Mouse (Mus musculus): ENCODE data around the gene Rundc3a.
"Not testable (repeated sequence)": the region's sequence is repeated elsewhere in the genome, so short reads cannot be mapped to it uniquely, and the experiment has no call there.

The Rundc3a gene

GRCm38 (mm10) chr11:102368347-102368746 is 24.9 kb upstream of the Rundc3a start:
- DNase-seq (ENCODE audit: low spot score): no peak

GRCm38 (mm10) chr11:102369263-102369662 is 23.9 kb upstream of the Rundc3a start:
- no peak for DNase-seq (ENCODE audit: low spot score)

GRCm38 (mm10) chr11:102370285-102370684 is 22.9 kb upstream of the Rundc3a start:
- no peak for DNase-seq (ENCODE audit: low spot score)

GRCm38 (mm10) chr11:102371926-102372685 is 21.1 kb upstream of the Rundc3a start:
- no peak for DNase-seq (ENCODE audit: low spot score)

- no peak for DNase-seq (ENCODE audit: low spot score)
Observed at GRCm38 (mm10) chr11:102372936-102373335, 20.3 kb upstream of the Rundc3a start.

- DNase-seq (ENCODE audit: low spot score): no peak
Observed at GRCm38 (mm10) chr11:102373646-102374045, 19.6 kb upstream of the Rundc3a start.

GRCm38 (mm10) chr11:102374108-102374725 is 19.0 kb upstream of the Rundc3a start:
- DNase-seq (ENCODE audit: low spot score): no peak

GRCm38 (mm10) chr11:102375196-102376173 is 17.7 kb upstream of the Rundc3a start:
- DNase-seq (ENCODE audit: low spot score): peak; percentile 50

- no peak for DNase-seq (ENCODE audit: low spot score)
Observed at GRCm38 (mm10) chr11:102376196-102376835, 16.9 kb upstream of the Rundc3a start.

- DNase-seq (ENCODE audit: low spot score): no peak
Observed at GRCm38 (mm10) chr11:102377186-102377585, 16.0 kb upstream of the Rundc3a start.

GRCm38 (mm10) chr11:102380091-102380490 is 13.1 kb upstream of the Rundc3a start:
- DNase-seq (ENCODE audit: low spot score): no peak

- DNase-seq (ENCODE audit: low spot score): no peak
Observed at GRCm38 (mm10) chr11:102381341-102382100, 11.7 kb upstream of the Rundc3a start.

- no peak for DNase-seq (ENCODE audit: low spot score)
Observed at GRCm38 (mm10) chr11:102382794-102383193, 10.4 kb upstream of the Rundc3a start.

GRCm38 (mm10) chr11:102383365-102384136 is 9.7 kb upstream of the Rundc3a start:
- DNase-seq (ENCODE audit: low spot score): no peak

- DNase-seq (ENCODE audit: low spot score): no peak
Observed at GRCm38 (mm10) chr11:102384418-102384817, 8.8 kb upstream of the Rundc3a start.

GRCm38 (mm10) chr11:102385075-102385474 is 8.1 kb upstream of the Rundc3a start:
- no peak for DNase-seq (ENCODE audit: low spot score)

- no peak for DNase-seq (ENCODE audit: low spot score)
Observed at GRCm38 (mm10) chr11:102386121-102386520, 7.1 kb upstream of the Rundc3a start.

- DNase-seq (ENCODE audit: low spot score): not testable (repeated sequence)
Observed at GRCm38 (mm10) chr11:102389436-102389835, 3.8 kb upstream of the Rundc3a start.

GRCm38 (mm10) chr11:102392441-102393237 is 564 bp upstream of the Rundc3a start:
- DNase-seq (ENCODE audit: low spot score): no peak

Measured in ovary, postnatal 36 days (tissue).